Mouse (Mus musculus): Measurements from ENCODE around the gene Ccm2.

- TF ChIP-seq CTCF (IDR thresholded peaks at IDR 0.05; ENCODE audit: control insufficient read depth, insufficient read depth, low read length) (no peak), POLR2A (IDR thresholded peaks at IDR 0.05; ENCODE audit: borderline replicate concordance, control insufficient read depth, low read depth, low read length) (no peak)
These were observed 59.1 kb downstream of the Ccm2 start, which contains the start of gene Nacad for GRCm38 (mm10) chr11:6605491-6606399.
